Mouse (Mus musculus) ES-Bruce4 (cell line): ENCODE results near the gene Cst3. TPM values are rescaled to one million over a fixed set of nuclear protein-coding genes. Genes with fewer than 3 reads are reported as not detected.

Experiments used
- H3K27ac ChIP-seq: 2 replicates; pipeline ENCODE4 v1.5.1; 2012; ENCODE audit warnings: low read length, inconsistent platforms; ENCODE audit not compliant: insufficient read depth
- H3K27me3 ChIP-seq: 2 replicates; pipeline ENCODE4 v1.6.1; 2012; ENCODE audit warnings: mild to moderate bottlenecking, low read length, inconsistent platforms; ENCODE audit not compliant: control insufficient read depth, poor library complexity, insufficient read depth, severe bottlenecking
- H3K36me3 ChIP-seq: 2 replicates; pipeline ENCODE4 v1.6.1; 2012; ENCODE audit warnings: inconsistent platforms, mild to moderate bottlenecking, low read length, moderate library complexity; ENCODE audit not compliant: control insufficient read depth, poor library complexity, insufficient read depth, severe bottlenecking
- H3K4me1 ChIP-seq: one replicate; pipeline ENCODE4 v1.8.1; 2011; ENCODE audit warnings: low read length; ENCODE audit not compliant: control insufficient read depth, insufficient read depth
- H3K4me3 ChIP-seq: 2 replicates; pipeline ENCODE4 v1.5.1; 2011; ENCODE audit warnings: low read depth, mild to moderate bottlenecking, low read length
- H3K9ac ChIP-seq: 2 replicates; pipeline ENCODE4 v1.6.1; 2012; ENCODE audit warnings: low read depth, mild to moderate bottlenecking, inconsistent platforms; ENCODE audit not compliant: poor library complexity, severe bottlenecking
- H3K9me3 ChIP-seq: replicated peaks from 2 replicates; pipeline ENCODE4 v1.6.1; 2012; ENCODE audit warnings: mild to moderate bottlenecking, low read length, inconsistent platforms; ENCODE audit not compliant: control insufficient read depth, poor library complexity, insufficient read depth, severe bottlenecking
- CTCF ChIP-seq: IDR thresholded peaks from one replicate; pipeline ENCODE4 v1.8.1; 2011; ENCODE audit warnings: low read depth, low read length
- EP300 ChIP-seq: IDR thresholded peaks from 2 replicates; pipeline ENCODE4 v1.6.1; 2011; ENCODE audit warnings: low read depth, low read length; ENCODE audit not compliant: insufficient read depth
- POLR2A ChIP-seq: IDR thresholded peaks from one replicate; pipeline ENCODE4 v1.8.1; 2011; ENCODE audit warnings: low read length; ENCODE audit not compliant: insufficient read depth
- polyA plus RNA-seq: library from polyadenylated mRNA; stranded (reverse); fragments of >200 nt; gene quantifications from 2 replicates; pipeline ENCODE4 v1.2.4, GENCODE M21; 2011; ENCODE audit warnings: low read depth; ENCODE audit not compliant: missing spikeins, insufficient read depth, insufficient read length

The Cst3 gene
- polyA plus RNA-seq, 1 experiment, result 318 TPM

DNA sequence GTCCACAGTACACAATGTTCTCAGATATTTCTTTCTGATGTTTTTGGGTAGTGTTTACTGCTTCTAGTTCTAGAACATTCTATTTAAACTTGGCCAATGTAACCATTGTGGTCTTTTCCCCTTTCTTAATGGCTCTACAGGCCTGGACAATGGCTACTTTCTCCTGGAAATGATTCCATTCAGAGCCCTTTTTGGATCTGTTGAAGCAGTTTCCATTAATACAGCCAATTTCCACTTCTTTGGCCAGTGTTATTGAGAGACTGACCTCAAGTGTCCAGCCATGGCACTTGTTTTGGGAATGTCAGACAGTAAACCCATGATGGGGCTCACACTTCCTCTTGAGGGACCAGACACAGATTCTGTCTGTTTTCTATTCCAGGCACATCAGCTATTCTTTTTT is 13.8 kb downstream of the Cst3 start:
- H3K36me3 ChIP-seq, result no peaks in the 10 kb centered on the region
- no peak overlapping the region for H3K27ac ChIP-seq
- no peak overlapping the region for H3K4me3 ChIP-seq
- no peak overlapping the region for H3K9ac ChIP-seq
- TF ChIP-seq CTCF, result no peak
- TF ChIP-seq POLR2A, result no peak
- no peak for TF ChIP-seq EP300
- no peaks in the 10 kb centered on the region for H3K9me3 ChIP-seq
- H3K27me3 ChIP-seq, result no peaks in the 10 kb centered on the region
- H3K4me1 ChIP-seq, result no peaks in the 10 kb centered on the region

DNA sequence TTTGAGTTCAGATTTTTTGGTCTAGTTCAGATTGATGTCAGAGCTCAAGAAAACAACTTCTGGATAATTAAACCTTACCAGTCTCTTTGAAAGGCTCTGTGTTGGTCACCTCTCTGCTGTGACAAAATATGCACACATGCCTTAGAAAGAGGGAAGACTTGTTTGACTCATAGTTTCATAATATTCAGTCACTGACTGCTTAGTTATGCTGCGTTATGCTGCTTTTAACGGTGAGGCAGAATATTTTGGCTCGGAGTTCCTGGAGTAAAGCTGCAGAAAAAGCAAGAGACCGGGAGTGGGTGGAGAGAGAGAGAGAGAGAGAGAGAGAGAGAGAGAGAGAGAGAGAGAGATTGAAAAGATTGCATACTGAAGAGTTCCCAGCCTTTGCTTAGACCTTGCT is 14.5 kb downstream of the Cst3 start:
- Histone ChIP-seq H3K27me3 (no peaks in the 10 kb centered on the region), H3K9me3 (no peaks in the 10 kb centered on the region), H3K9ac (no peak overlapping the region), H3K4me3 (no peak overlapping the region), H3K4me1 (no peaks in the 10 kb centered on the region), H3K36me3 (no peaks in the 10 kb centered on the region), H3K27ac (no peak overlapping the region)
- no peak for TF ChIP-seq POLR2A
- no peak for TF ChIP-seq EP300
- TF ChIP-seq CTCF, result no peak

DNA sequence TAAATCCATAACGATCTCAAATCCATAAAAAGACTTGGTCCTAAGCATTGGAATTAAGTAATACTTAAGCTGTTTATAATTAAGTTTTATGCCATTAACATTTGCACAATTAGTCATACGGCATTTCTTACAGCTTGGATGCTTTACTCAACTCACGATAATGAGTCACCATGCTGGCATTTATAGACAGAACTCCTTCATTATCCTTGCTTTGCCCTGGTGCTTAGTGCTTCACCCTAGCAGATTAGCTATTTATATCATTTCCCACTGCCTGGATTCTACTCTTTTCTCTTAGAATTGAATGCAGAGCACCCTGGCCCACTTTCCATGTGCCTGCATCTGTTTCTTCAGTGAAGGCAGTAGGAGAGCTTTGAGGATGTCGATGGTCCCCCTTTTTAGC is 18.0 kb downstream of the Cst3 start:
- Histone ChIP-seq H3K9me3 (no peaks in the 10 kb centered on the region), H3K27me3 (no peaks in the 10 kb centered on the region), H3K36me3 (no peaks in the 10 kb centered on the region), H3K27ac (no peak overlapping the region), H3K4me3 (no peak overlapping the region), H3K9ac (no peak overlapping the region), H3K4me1 (no peaks in the 10 kb centered on the region)
- TF ChIP-seq CTCF (no peak), EP300 (no peak), POLR2A (no peak)

DNA sequence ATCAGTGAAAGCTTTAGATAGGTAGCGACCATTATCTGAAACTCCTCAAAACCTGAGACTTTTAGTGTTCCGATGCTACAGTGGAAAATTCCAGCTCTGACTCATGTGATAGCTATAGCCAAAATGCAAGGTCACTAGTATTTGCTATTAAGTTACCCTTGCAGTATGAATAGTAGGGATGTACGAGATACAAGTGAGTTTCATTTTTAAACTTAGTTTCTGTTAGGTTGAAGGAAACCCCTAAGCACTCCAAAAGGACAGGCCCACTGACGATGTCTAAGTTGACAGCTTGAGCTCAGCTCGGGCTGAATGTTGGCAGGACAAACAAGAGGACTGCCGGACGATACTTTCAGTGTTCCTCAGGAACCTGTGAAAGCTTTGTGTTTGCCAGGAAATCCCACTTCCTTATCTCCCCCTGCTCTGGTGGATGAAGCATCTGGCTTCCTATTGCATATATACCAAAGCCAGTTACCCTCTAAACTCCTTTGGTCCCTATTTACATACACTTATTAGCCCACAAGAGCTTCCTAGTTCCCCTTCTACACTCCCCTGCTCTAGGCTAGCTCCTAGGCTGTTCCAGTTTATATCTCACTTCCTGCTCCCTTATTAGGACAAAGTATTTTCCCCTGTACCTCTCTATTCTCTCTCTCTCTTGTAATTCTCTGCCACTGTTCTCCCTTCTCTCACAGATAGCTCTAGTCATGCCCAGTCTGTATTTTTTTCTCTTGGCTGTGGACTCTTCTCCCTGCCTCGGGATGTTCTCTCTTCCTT is 18.7 kb downstream of the Cst3 start:
- Histone ChIP-seq H3K9ac (no peak overlapping the region), H3K36me3 (no peaks in the 10 kb centered on the region), H3K27me3 (no peaks in the 10 kb centered on the region), H3K4me3 (no peak overlapping the region), H3K4me1 (no peaks in the 10 kb centered on the region), H3K27ac (no peak overlapping the region), H3K9me3 (no peaks in the 10 kb centered on the region)
- TF ChIP-seq EP300 (no peak), POLR2A (no peak), CTCF (no peak)

DNA sequence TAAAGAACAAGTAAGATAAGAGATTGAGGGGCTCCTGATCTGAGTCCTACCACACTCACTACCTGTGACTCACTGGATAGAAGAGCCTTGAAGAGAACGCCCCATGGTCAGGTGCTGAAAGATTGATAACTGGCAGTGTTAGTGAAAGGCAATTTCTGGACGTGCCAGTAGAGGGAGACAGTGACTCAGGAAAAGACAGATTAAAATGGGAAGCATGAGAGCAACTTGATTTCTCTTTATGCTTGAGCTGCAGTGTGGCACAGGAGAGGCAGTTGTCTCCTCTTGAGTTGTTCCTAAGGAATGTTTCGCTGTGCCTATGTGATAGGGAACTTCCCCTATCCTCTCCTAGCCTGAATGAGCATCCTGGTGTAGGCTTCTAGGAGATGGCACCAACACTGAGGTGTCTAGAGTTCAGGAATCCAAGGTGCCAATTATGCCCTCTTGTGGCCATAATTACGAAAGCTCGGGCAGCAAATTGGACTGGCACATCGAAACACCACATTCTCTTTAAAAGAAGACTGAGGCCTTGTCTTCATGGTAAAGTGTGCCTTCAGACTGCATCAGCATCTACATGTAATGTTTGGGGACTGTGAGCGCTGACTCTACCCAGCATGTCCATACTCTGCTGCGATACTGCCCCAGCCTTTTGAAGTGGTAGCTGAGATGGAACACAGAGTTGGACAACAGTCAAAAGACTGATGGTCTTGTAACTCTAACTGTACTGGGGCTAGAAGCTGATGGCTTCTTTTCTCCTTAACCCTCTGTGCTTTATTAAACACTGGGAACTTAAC is 24.2 kb downstream of the Cst3 start:
- H3K27me3 ChIP-seq, result no peaks in the 10 kb centered on the region
- H3K9ac ChIP-seq, result no peak overlapping the region
- no peaks in the 10 kb centered on the region for H3K36me3 ChIP-seq
- TF ChIP-seq EP300, result no peak
- TF ChIP-seq CTCF, result peak; percentile 26
- no peak for TF ChIP-seq POLR2A
- H3K4me3 ChIP-seq, result no peak overlapping the region
- no peak overlapping the region for H3K27ac ChIP-seq
- H3K9me3 ChIP-seq, result no peaks in the 10 kb centered on the region
- H3K4me1 ChIP-seq, result no peaks in the 10 kb centered on the region

DNA sequence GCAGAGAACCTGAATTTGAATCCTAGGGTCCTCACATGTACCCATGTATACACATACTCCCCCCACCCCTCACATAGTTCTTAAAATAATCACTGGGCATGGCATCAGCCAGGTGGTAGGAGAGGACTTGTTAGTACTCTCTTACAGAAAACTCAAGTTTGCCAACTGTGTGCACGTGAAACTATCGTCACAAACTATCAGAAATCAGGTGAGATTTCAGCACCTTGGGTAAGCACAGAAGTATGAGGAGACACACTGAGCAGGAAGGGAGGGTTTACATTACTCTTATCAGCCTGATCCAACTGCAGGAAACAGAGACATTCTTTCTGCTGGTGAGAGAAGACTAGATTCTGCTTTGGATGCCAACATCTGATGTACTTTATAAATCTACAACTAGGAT is 36.3 kb downstream of the Cst3 start:
- H3K27ac ChIP-seq, result no peak overlapping the region
- H3K36me3 ChIP-seq, result no peaks in the 10 kb centered on the region
- no peaks in the 10 kb centered on the region for H3K4me1 ChIP-seq
- no peak for TF ChIP-seq POLR2A
- no peaks in the 10 kb centered on the region for H3K9me3 ChIP-seq
- H3K9ac ChIP-seq, result no peak overlapping the region
- no peak overlapping the region for H3K4me3 ChIP-seq
- no peaks in the 10 kb centered on the region for H3K27me3 ChIP-seq
